Mouse (Mus musculus): ENCODE data around the gene Synpo2. TPM values are rescaled to one million over a fixed set of nuclear protein-coding genes. Genes with fewer than 3 reads are reported as not detected.

Gene Synpo2
- total and polyA plus RNA-seq, 2 experiments from 2014 or later, result 1.6 to 2.5 TPM

- no peaks in the 10 kb centered on the region for H3K4me1 ChIP-seq (ENCODE audit: insufficient read depth)
- ATAC-seq (no peak), DNase-seq (no peak)
- no peaks in the 10 kb centered on the region for H3K36me3 ChIP-seq (ENCODE audit: insufficient read depth)
- no peak overlapping the region for H3K27ac ChIP-seq (ENCODE audit: low read depth, low read length)
- H3K9me3 ChIP-seq (ENCODE audit: low read length), result no peaks in the 10 kb centered on the region
- no peak overlapping the region for H3K9ac ChIP-seq
- no peaks in the 10 kb centered on the region for H3K27me3 ChIP-seq (ENCODE audit: insufficient read depth, low read length)
- no peak for TF ChIP-seq CTCF (IDR thresholded peaks at IDR 0.05; ENCODE audit: low read depth)
- no peak overlapping the region for H3K4me2 ChIP-seq (ENCODE audit: low read depth)
- WGBS, result 77% methylated on average over 5 of the region's 5 CpGs
- H3K4me3 ChIP-seq (ENCODE audit: low read depth, low read length), result no peak overlapping the region
Measured at GRCm38 (mm10) chr3:123065466-123065865, 170.5 kb downstream of the Synpo2 start.

GRCm38 (mm10) chr3:123064186-123064585, 171.8 kb downstream of the Synpo2 start:
- Histone ChIP-seq H3K4me1 (ENCODE audit: insufficient read depth) (no peaks in the 10 kb centered on the region), H3K27ac (ENCODE audit: low read depth, low read length) (no peak overlapping the region), H3K4me3 (ENCODE audit: low read depth, low read length) (no peak overlapping the region), H3K4me2 (ENCODE audit: low read depth) (no peak overlapping the region), H3K36me3 (ENCODE audit: insufficient read depth) (no peaks in the 10 kb centered on the region), H3K9me3 (ENCODE audit: low read length) (no peaks in the 10 kb centered on the region), H3K27me3 (ENCODE audit: insufficient read depth, low read length) (no peaks in the 10 kb centered on the region), H3K9ac (no peak overlapping the region)
- TF ChIP-seq CTCF (IDR thresholded peaks at IDR 0.05; ENCODE audit: low read depth), result no peak
- ATAC-seq, result no peak
- no peak for DNase-seq
- 20% methylated on average over 5 of the region's 5 CpGs for WGBS

- ATAC-seq, result no peak
- Histone ChIP-seq H3K36me3 (ENCODE audit: insufficient read depth) (no peaks in the 10 kb centered on the region), H3K27me3 (ENCODE audit: insufficient read depth, low read length) (no peaks in the 10 kb centered on the region), H3K4me1 (ENCODE audit: insufficient read depth) (no peaks in the 10 kb centered on the region), H3K9ac (no peak overlapping the region), H3K4me3 (ENCODE audit: low read depth, low read length) (no peak overlapping the region), H3K4me2 (ENCODE audit: low read depth) (no peak overlapping the region), H3K9me3 (ENCODE audit: low read length) (no peaks in the 10 kb centered on the region), H3K27ac (ENCODE audit: low read depth, low read length) (no peak overlapping the region)
- DNase-seq, result no peak
- WGBS, result 74% methylated on average over 2 of the region's 2 CpGs
- TF ChIP-seq CTCF (IDR thresholded peaks at IDR 0.05; ENCODE audit: low read depth), result no peak
Measured at GRCm38 (mm10) chr3:123061931-123062330, 174.0 kb downstream of the Synpo2 start.

GRCm38 (mm10) chr3:123058832-123059231, 177.1 kb downstream of the Synpo2 start:
- Histone ChIP-seq H3K9ac (no peak overlapping the region), H3K4me2 (ENCODE audit: low read depth) (no peak overlapping the region), H3K4me1 (ENCODE audit: insufficient read depth) (no peaks in the 10 kb centered on the region), H3K27me3 (ENCODE audit: insufficient read depth, low read length) (no peaks in the 10 kb centered on the region), H3K27ac (ENCODE audit: low read depth, low read length) (no peak overlapping the region), H3K36me3 (ENCODE audit: insufficient read depth) (no peaks in the 10 kb centered on the region), H3K4me3 (ENCODE audit: low read depth, low read length) (no peak overlapping the region), H3K9me3 (ENCODE audit: low read length) (no peaks in the 10 kb centered on the region)
- ATAC-seq (no peak), DNase-seq (no peak)
- WGBS, result 87% methylated on average over 1 of the region's 1 CpGs
- TF ChIP-seq CTCF (IDR thresholded peaks at IDR 0.05; ENCODE audit: low read depth), result no peak

GRCm38 (mm10) chr3:123054178-123054577, 181.8 kb downstream of the Synpo2 start:
- WGBS, result 52% methylated on average over 5 of the region's 5 CpGs
- H3K9ac ChIP-seq, result no peak overlapping the region
- no peak overlapping the region for H3K4me2 ChIP-seq (ENCODE audit: low read depth)
- ATAC-seq (no peak), DNase-seq (no peak)
- no peak overlapping the region for H3K4me3 ChIP-seq (ENCODE audit: low read depth, low read length)
- no peaks in the 10 kb centered on the region for H3K27me3 ChIP-seq (ENCODE audit: insufficient read depth, low read length)
- H3K36me3 ChIP-seq (ENCODE audit: insufficient read depth), result no peaks in the 10 kb centered on the region
- 0 out of 2 replicates have a peak, but pooled peaks cover 2% of the 10 kb centered on the region for H3K9me3 ChIP-seq (ENCODE audit: low read length)
- H3K27ac ChIP-seq (ENCODE audit: low read depth, low read length), result no peak overlapping the region
- H3K4me1 ChIP-seq (ENCODE audit: insufficient read depth), result no peaks in the 10 kb centered on the region
- TF ChIP-seq CTCF (IDR thresholded peaks at IDR 0.05; ENCODE audit: low read depth), result no peak

- H3K9me3 ChIP-seq (ENCODE audit: low read length), result 0 out of 2 replicates have a peak, but pooled peaks cover 3% of the 10 kb centered on the region
- H3K9ac ChIP-seq, result no peak overlapping the region
- no peak for DNase-seq
- no peak for TF ChIP-seq CTCF (IDR thresholded peaks at IDR 0.05; ENCODE audit: low read depth)
- ATAC-seq, result no peak
- H3K4me2 ChIP-seq (ENCODE audit: low read depth), result no peak overlapping the region
- WGBS, result 71% methylated on average over 8 of the region's 8 CpGs
- H3K27ac ChIP-seq (ENCODE audit: low read depth, low read length), result no peak overlapping the region
- H3K4me1 ChIP-seq (ENCODE audit: insufficient read depth), result no peaks in the 10 kb centered on the region
- H3K4me3 ChIP-seq (ENCODE audit: low read depth, low read length), result no peak overlapping the region
- H3K36me3 ChIP-seq (ENCODE audit: insufficient read depth), result no peaks in the 10 kb centered on the region
- no peaks in the 10 kb centered on the region for H3K27me3 ChIP-seq (ENCODE audit: insufficient read depth, low read length)
Measured at GRCm38 (mm10) chr3:123053192-123053938, 182.6 kb downstream of the Synpo2 start.

- H3K4me2 ChIP-seq (ENCODE audit: low read depth), result no peak overlapping the region
- no peaks in the 10 kb centered on the region for H3K36me3 ChIP-seq (ENCODE audit: insufficient read depth)
- no peaks in the 10 kb centered on the region for H3K9me3 ChIP-seq (ENCODE audit: low read length)
- no peak overlapping the region for H3K9ac ChIP-seq
- DNase-seq, result no peak
- H3K27ac ChIP-seq (ENCODE audit: low read depth, low read length), result no peak overlapping the region
- no peaks in the 10 kb centered on the region for H3K27me3 ChIP-seq (ENCODE audit: insufficient read depth, low read length)
- no peak for ATAC-seq
- WGBS, result 98% methylated on average over 1 of the region's 1 CpGs
- H3K4me3 ChIP-seq (ENCODE audit: low read depth, low read length), result no peak overlapping the region
- TF ChIP-seq CTCF (IDR thresholded peaks at IDR 0.05; ENCODE audit: low read depth), result no peak
- no peaks in the 10 kb centered on the region for H3K4me1 ChIP-seq (ENCODE audit: insufficient read depth)
Measured at GRCm38 (mm10) chr3:123042308-123042707, 193.6 kb downstream of the Synpo2 start.
